Mouse (Mus musculus) thymus, adult 2 months (tissue): ENCODE results near the gene Anapc7. TPM values are rescaled to one million over a fixed set of nuclear protein-coding genes. Genes with fewer than 3 reads are reported as not detected.
"Not testable (repeated sequence)": the region's sequence is repeated elsewhere in the genome, so short reads cannot be mapped to it uniquely, and the experiment has no call there.

Experiments used
- DNase-seq: peaks from one replicate; pipeline ENCODE4 v3.0.0; 2021
- H3K27ac ChIP-seq: fragments of 200-500 bp; 2 replicates; pipeline ENCODE4 v1.5.1; 2012; ENCODE audit warnings: low read length, control low read depth; ENCODE audit not compliant: control insufficient read depth, insufficient read depth
- H3K27me3 ChIP-seq: fragments of 200-500 bp; 2 replicates; pipeline ENCODE4 v1.6.1; 2012; ENCODE audit warnings: mild to moderate bottlenecking, low read length, moderate library complexity, mixed read lengths; ENCODE audit not compliant: control insufficient read depth, insufficient read depth
- H3K36me3 ChIP-seq: fragments of 200-500 bp; 2 replicates; pipeline ENCODE4 v1.6.1; 2012; ENCODE audit warnings: mild to moderate bottlenecking, low read length, moderate library complexity; ENCODE audit not compliant: control insufficient read depth, insufficient read depth
- H3K4me1 ChIP-seq: fragments of 200-500 bp; replicated peaks from 2 replicates; pipeline ENCODE4 v1.6.1; 2012; ENCODE audit warnings: low read length; ENCODE audit not compliant: control insufficient read depth, insufficient read depth
- H3K4me3 ChIP-seq: fragments of 200-500 bp; 2 replicates; pipeline ENCODE4 v1.5.1; 2012; ENCODE audit warnings: mild to moderate bottlenecking, low read length, control low read depth, moderate library complexity; ENCODE audit not compliant: control insufficient read depth, insufficient read depth
- CTCF ChIP-seq: fragments of 200-500 bp; IDR thresholded peaks from 2 replicates; pipeline ENCODE4 v1.5.1; 2012; ENCODE audit warnings: mild to moderate bottlenecking, control low read depth, low read length, moderate library complexity, borderline replicate concordance; ENCODE audit not compliant: control insufficient read depth, poor library complexity, insufficient read depth; ENCODE audit errors: extremely low read depth
- POLR2A ChIP-seq: fragments of 200-500 bp; IDR thresholded peaks from 2 replicates; pipeline ENCODE4 v1.6.1; 2012; ENCODE audit warnings: mild to moderate bottlenecking, low read length, control low read depth, moderate library complexity; ENCODE audit not compliant: control insufficient read depth, poor library complexity, insufficient read depth; ENCODE audit errors: extremely low read depth
- WGBS: fragments of 180-500 bp; shearing (Covaris S2); methylation state at CpG from one replicate; pipeline ENCODE4 v1.1.7; 2018; 5-methylcytosine and 5-hydroxymethylcytosine counted together
- polyA plus RNA-seq: library from polyadenylated mRNA; depleted of rRNA; stranded (reverse); fragments of >200 nt; gene quantifications from 2 replicates; pipeline ENCODE4 v1.2.3, GENCODE M21; 2012; rRNA removed

Anapc7 gene
- polyA plus RNA-seq, 1 experiment = 39.9 TPM

DNA sequence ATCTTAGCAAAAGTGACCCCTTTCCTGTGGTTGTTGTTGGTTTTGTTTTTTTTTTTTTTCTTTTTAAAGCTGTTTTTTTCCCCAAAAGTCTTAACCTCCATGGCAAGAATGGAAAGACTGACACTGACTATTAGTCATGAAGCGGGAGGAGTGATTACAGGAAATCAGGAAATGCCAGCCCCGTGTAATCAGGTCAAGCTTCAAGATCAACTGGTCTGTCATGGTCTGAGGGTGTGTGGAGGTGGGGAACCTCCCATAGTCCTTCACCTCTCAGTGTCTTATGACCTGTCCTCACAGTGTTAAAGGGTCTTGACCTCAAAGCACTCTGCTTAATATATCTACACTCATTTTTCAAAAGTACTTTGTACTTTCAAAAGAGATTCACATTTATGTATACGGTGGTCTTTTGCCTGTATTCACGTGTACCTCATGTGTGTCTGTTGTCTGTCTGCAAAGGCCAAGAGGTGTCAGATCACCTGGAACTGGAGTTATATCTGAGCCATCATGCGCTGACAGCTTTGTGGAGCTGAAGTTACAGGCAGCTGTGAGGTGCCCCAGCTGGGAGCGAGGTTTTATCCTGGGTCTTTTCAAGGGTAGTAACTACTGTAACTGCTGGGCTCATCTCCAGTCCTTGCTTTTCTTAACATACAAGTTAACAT, 61.4 kb downstream of the Anapc7 start:
- Histone ChIP-seq H3K4me3 (no peak overlapping the region), H3K27me3 (no peaks in the 10 kb centered on the region), H3K36me3 (peaks cover 60% of the 10 kb centered on the region), H3K4me1 (no peaks in the 10 kb centered on the region), H3K27ac (no peak overlapping the region)
- no peak for DNase-seq
- TF ChIP-seq CTCF (no peak), POLR2A (no peak)
- 92% methylated on average over 6 of the region's 6 CpGs for WGBS

DNA sequence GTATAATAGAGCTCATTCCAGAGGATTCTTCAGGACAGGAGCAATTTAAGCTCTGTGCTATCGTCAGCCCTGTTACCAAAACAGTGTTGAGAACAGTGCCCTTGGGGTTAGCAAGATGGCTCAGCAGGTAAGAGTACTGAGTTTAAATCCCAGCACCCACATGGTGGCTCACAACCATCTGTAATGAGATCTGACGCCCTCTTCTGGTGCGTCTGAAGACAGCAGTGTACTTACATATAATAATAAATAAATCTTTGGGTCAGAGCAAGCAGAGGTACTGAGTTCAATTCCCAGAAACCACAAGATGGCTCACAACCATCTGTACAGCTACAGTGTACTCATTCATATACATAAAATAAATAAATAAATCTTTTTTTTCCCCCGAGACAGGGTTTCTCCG, 64.8 kb downstream of the Anapc7 start:
- not testable (repeated sequence) for H3K4me3 ChIP-seq, H3K27ac ChIP-seq, H3K4me1 ChIP-seq, DNase-seq, H3K27me3 ChIP-seq
- peaks cover 78% of the 10 kb centered on the region for H3K36me3 ChIP-seq
- 96% methylated on average over 5 of the region's 5 CpGs for WGBS

- H3K4me1 ChIP-seq = no peaks in the 10 kb centered on the region
- no peak overlapping the region for H3K27ac ChIP-seq
- no peak for DNase-seq
- H3K4me3 ChIP-seq = no peak overlapping the region
- WGBS = 95% methylated on average over 6 of the region's 6 CpGs
- H3K27me3 ChIP-seq = no peaks in the 10 kb centered on the region
- TF ChIP-seq POLR2A (no peak), CTCF (no peak)
- peaks cover 77% of the 10 kb centered on the region for H3K36me3 ChIP-seq
These were observed 66.3 kb downstream of the Anapc7 start for GRCm38 (mm10) chr5:122487825-122488224.

GRCm38 (mm10) chr5:122490148-122490547, 68.7 kb downstream of the Anapc7 start:
- H3K27me3 ChIP-seq = no peaks in the 10 kb centered on the region
- H3K27ac ChIP-seq = no peak overlapping the region
- no peak overlapping the region for H3K4me3 ChIP-seq
- no peaks in the 10 kb centered on the region for H3K4me1 ChIP-seq
- H3K36me3 ChIP-seq = peaks cover 70% of the 10 kb centered on the region
- WGBS = 97% methylated on average over 2 of the region's 2 CpGs
- no peak for DNase-seq
- TF ChIP-seq POLR2A = no peak
- no peak for TF ChIP-seq CTCF

DNA sequence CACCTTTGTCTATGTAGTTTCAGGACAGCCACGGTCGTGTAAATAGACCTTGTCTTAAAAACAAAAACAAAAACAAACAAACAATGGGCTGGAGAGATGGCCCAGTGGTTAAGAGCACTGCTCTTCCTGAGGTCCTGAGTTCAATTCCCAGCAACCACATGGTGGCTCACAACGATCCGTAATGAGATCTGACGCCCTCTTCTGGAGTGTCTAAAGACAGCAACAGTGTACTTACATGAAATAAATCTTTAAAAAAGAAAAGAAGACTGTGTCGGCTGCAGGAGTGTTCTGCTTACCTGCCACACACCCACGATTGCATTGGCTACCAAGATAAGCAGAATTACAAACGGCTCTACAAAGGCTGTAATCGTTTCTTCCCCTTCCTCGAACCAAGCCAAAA, 69.9 kb downstream of the Anapc7 start:
- 94% methylated on average over 10 of the region's 10 CpGs for WGBS
- TF ChIP-seq POLR2A (no peak), CTCF (no peak)
- H3K4me1 ChIP-seq = no peaks in the 10 kb centered on the region
- no peak overlapping the region for H3K27ac ChIP-seq
- H3K4me3 ChIP-seq = no peak overlapping the region
- no peak for DNase-seq
- no peaks in the 10 kb centered on the region for H3K27me3 ChIP-seq
- H3K36me3 ChIP-seq = peaks cover 72% of the 10 kb centered on the region

DNA sequence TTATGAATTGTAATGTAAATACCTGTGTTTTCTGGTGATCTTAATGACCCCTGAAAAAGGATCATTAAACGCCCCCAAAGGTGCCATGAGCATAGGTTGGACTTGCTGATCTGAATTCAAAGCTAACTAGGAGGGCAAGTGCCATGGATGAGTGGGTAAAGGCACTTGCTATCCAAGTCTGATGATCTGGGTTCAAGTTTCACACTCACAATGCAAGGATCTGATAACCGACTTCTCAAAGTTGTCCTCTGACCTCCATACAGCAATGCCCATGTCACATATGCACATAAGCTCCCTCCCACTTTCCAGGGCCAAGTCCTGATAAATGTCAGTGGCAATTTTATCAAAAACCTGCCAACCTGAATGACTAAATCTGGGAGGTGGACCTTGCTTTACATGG, 71.5 kb downstream of the Anapc7 start:
- H3K27ac ChIP-seq = no peak overlapping the region
- DNase-seq = no peak
- no peaks in the 10 kb centered on the region for H3K27me3 ChIP-seq
- H3K4me3 ChIP-seq = no peak overlapping the region
- no peaks in the 10 kb centered on the region for H3K4me1 ChIP-seq
- WGBS = 99% methylated on average over 2 of the region's 2 CpGs
- peaks cover 64% of the 10 kb centered on the region for H3K36me3 ChIP-seq
- TF ChIP-seq POLR2A (no peak), CTCF (no peak)

- Histone ChIP-seq H3K4me1 (no peaks in the 10 kb centered on the region), H3K4me3 (no peak overlapping the region), H3K27me3 (no peaks in the 10 kb centered on the region), H3K36me3 (peaks cover 51% of the 10 kb centered on the region), H3K27ac (no peak overlapping the region)
- 90% methylated on average over 1 of the region's 1 CpGs for WGBS
- no peak for DNase-seq
- TF ChIP-seq POLR2A (no peak), CTCF (no peak)
These were observed 73.0 kb downstream of the Anapc7 start for GRCm38 (mm10) chr5:122494449-122494848.

Other genes with a start within 250 kb of the Anapc7 start
- 43.9 and 49.9 TPM in 2 replicates for gene Hvcn1, start 214.9 kb upstream of the Anapc7 start, polyA plus RNA-seq
- gene Tctn1, start 157.2 kb upstream of the Anapc7 start, polyA plus RNA-seq = 41.4 and 45.0 TPM in 2 replicates
- 72.4 and 78.8 TPM in 2 replicates for gene Pptc7, start 137.3 kb upstream of the Anapc7 start, polyA plus RNA-seq
- gene Rad9b, start 67.5 kb upstream of the Anapc7 start, polyA plus RNA-seq = 6.3 and 7.2 TPM in 2 replicates
- 38.7 and 54.5 TPM in 2 replicates for gene Vps29, start 67.3 kb upstream of the Anapc7 start, polyA plus RNA-seq
- gene Gpn3, start 49.8 kb upstream of the Anapc7 start, polyA plus RNA-seq = 103 TPM in 2 replicates
- 52.6 and 54.4 TPM in 2 replicates for gene Fam216a, start 49.3 kb upstream of the Anapc7 start, polyA plus RNA-seq
- gene Arpc3, start 29.8 kb upstream of the Anapc7 start, polyA plus RNA-seq = 220 and 224 TPM in 2 replicates
- gene Atp2a2, start 80.5 kb downstream of the Anapc7 start, polyA plus RNA-seq = 84.7 and 175 TPM in 2 replicates
- gene Ift81, start 192.8 kb downstream of the Anapc7 start, polyA plus RNA-seq = 0.52 and 1.6 TPM in 2 replicates
- 12.9 and 18.5 TPM in 2 replicates for gene P2rx7, start 222.2 kb downstream of the Anapc7 start, polyA plus RNA-seq